Comparison of ENCODE assay signal across 9 mouse cellular contexts in genomic region chr2:18635052-18635451, GRCm38 (mm10). TPM values are rescaled to one million over a fixed set of nuclear protein-coding genes. Genes with fewer than 3 reads are reported as not detected.
DNase-seq lines count a peak whose midpoint lies in the region; ATAC-seq and TF ChIP-seq lines count a peak whose summit lies in the region.
"Had no signal": no experiment of that assay in that cellular context is flagged by ENCODE, and none has a peak within 500 bp of the region (broad histone marks: within the 10 kb centered on the region; RNA-seq: fewer than 3 reads in every experiment).

No protein-coding gene starts in this region.

- H3K9ac ChIP-seq in kidney, embryonic 14.5 days (ENCODE audit: low read depth, low read length): no peak overlapping the region
- H3K9ac ChIP-seq in liver, embryonic 11.5 days (ENCODE audit: low read depth, low read length): no peak overlapping the region

- H3K27ac ChIP-seq in kidney, embryonic 14.5 days (ENCODE audit: low read depth, low read length): no peak overlapping the region
- H3K27ac ChIP-seq in gastrocnemius, adult 2 months: no peak overlapping the region
- H3K27ac ChIP-seq in layer of hippocampus, adult 2 months: no peak overlapping the region
- H3K27ac ChIP-seq in liver, embryonic 11.5 days (ENCODE audit: low read depth, low read length): no peak overlapping the region

- H3K27me3 ChIP-seq in kidney, embryonic 14.5 days (ENCODE audit: control insufficient read depth, insufficient read depth, low read length): no peaks in the 10 kb centered on the region
- no peaks in the 10 kb centered on the region for H3K27me3 ChIP-seq in liver, embryonic 11.5 days (replicated peaks; ENCODE audit: control insufficient read depth, insufficient read depth, low read length)

- no peak overlapping the region for H3K4me2 ChIP-seq in kidney, embryonic 14.5 days (replicated peaks; ENCODE audit: low read depth, low read length)
- no peak overlapping the region for H3K4me2 ChIP-seq in liver, embryonic 11.5 days

- intact Hi-C loops in gastrocnemius, adult 2 months (cut with DNase I): no loop called here

- no peak overlapping the region for H3K4me3 ChIP-seq in kidney, embryonic 14.5 days (ENCODE audit: low read length)
- no peak overlapping the region for H3K4me3 ChIP-seq in gastrocnemius, adult 2 months
- no peak overlapping the region for H3K4me3 ChIP-seq in layer of hippocampus, adult 2 months
- no peak overlapping the region for H3K4me3 ChIP-seq in liver, embryonic 11.5 days (ENCODE audit: low read depth, low read length)

- DNase-seq in kidney, adult 11 months: peak; percentile 74
- peak; percentile 98 for DNase-seq in cerebellum, adult 11 months
- DNase-seq in gastrocnemius, adult 2 months: peak; percentile 81
- DNase-seq in layer of hippocampus, adult 2 months (ENCODE audit: low spot score in 2 of 2): peak; percentile 86 to 87
- DNase-seq in ovary, postnatal 14 days (ENCODE audit: low spot score): peak; percentile 39
- no peak for DNase-seq in liver, embryonic 11.5 days (ENCODE audit: low spot score)
- no peak for DNase-seq in thymus, postnatal 36 days

- WGBS in kidney, embryonic 14.5 days: 89% methylated on average over 8 of the region's 8 CpGs
- WGBS in liver, embryonic 11.5 days: 90% methylated on average over 8 of the region's 8 CpGs

- no peaks in the 10 kb centered on the region for H3K9me3 ChIP-seq in kidney, embryonic 14.5 days (ENCODE audit: control insufficient read depth, low read length)
- no peaks in the 10 kb centered on the region; the same call in 1 of the 2 replicates for H3K9me3 ChIP-seq in liver, embryonic 11.5 days (ENCODE audit: control insufficient read depth, low read length)

- no peak for TF ChIP-seq CTCF in gastrocnemius, adult 2 months (IDR thresholded peaks at IDR 0.05)
- no peak for TF ChIP-seq CTCF in layer of hippocampus, adult 2 months (conservative IDR thresholded peaks at IDR 0.05)

- H3K4me1 ChIP-seq in kidney, embryonic 14.5 days (ENCODE audit: control insufficient read depth, insufficient read depth, low read length): no peaks in the 10 kb centered on the region
- no peaks in the 10 kb centered on the region for H3K4me1 ChIP-seq in liver, embryonic 11.5 days (replicated peaks; ENCODE audit: control insufficient read depth, insufficient read depth, low read length)

- no peaks in the 10 kb centered on the region for H3K36me3 ChIP-seq in kidney, embryonic 14.5 days (ENCODE audit: control insufficient read depth, insufficient read depth, low read length)
- H3K36me3 ChIP-seq in liver, embryonic 11.5 days (ENCODE audit: control insufficient read depth, insufficient read depth, low read length): no peaks in the 10 kb centered on the region

- ATAC-seq in kidney, embryonic 14.5 days (ENCODE audit: low FRiP score, low TSS enrichment): no peak
- ATAC-seq in liver, embryonic 11.5 days (replicated peaks; ENCODE audit: low FRiP score): no peak

RNA-seq across cellular contexts. Expression of gene Commd3, which starts 37.1 kb away (rescaled TPM):
- polyA plus RNA-seq in kidney, embryonic 14.5 days (2014; fragmentation: Nextera tagmentation; extraction: Ambion mirVana): 215 and 264 TPM in 2 replicates
- 100 to 1,000 TPM in 1 of 2 experiments, 10 to 100 TPM in 1; 83.3 to 100 TPM for total RNA-seq in gastrocnemius, adult 2 months (2021)
- 100 to 1,000 TPM; 106 TPM for total RNA-seq in layer of hippocampus, adult 2 months (2021)
- 132 and 138 TPM in 2 replicates for polyA plus RNA-seq in liver, embryonic 11.5 days (2014; fragmentation: Nextera tagmentation; extraction: Ambion mirVana)

RNA-seq across cellular contexts. Expression of gene Bmi1, which starts 41.8 kb away (rescaled TPM):
- polyA plus RNA-seq in kidney, embryonic 14.5 days (2014; fragmentation: Nextera tagmentation; extraction: Ambion mirVana): 34.7 and 44.1 TPM in 2 replicates
- total RNA-seq in gastrocnemius, adult 2 months (2021): 10 to 100 TPM; 48.2 to 53.5 TPM
- total RNA-seq in layer of hippocampus, adult 2 months (2021): 10 to 100 TPM; 54.5 to 55.7 TPM
- 12.9 and 16.6 TPM in 2 replicates for polyA plus RNA-seq in liver, embryonic 11.5 days (2014; fragmentation: Nextera tagmentation; extraction: Ambion mirVana)

RNA-seq across cellular contexts. Expression of gene Spag6, which starts 58.8 kb away (rescaled TPM):
- polyA plus RNA-seq in kidney, embryonic 14.5 days (2014; fragmentation: Nextera tagmentation; extraction: Ambion mirVana): 0.07 and 0.09 TPM in 2 replicates
- total RNA-seq in gastrocnemius, adult 2 months (2021): 1 to 10 TPM; 1.2 to 1.5 TPM
- total RNA-seq in layer of hippocampus, adult 2 months (2021): 1 to 10 TPM; 3.8 to 7.2 TPM
- not detected in 2 replicates for polyA plus RNA-seq in liver, embryonic 11.5 days (2014; fragmentation: Nextera tagmentation; extraction: Ambion mirVana)
- total RNA-seq: MEL had no signal

Comparison
In these comparisons a context has a peak if more than half of its experiments do, and no peak if none do; other contexts are left out.
1. DNase-seq: peak in kidney, adult 11 months (single experiment), cerebellum, adult 11 months (single experiment), gastrocnemius, adult 2 months (single experiment), layer of hippocampus, adult 2 months (2 of 2) and ovary, postnatal 14 days (single experiment); none in liver, embryonic 11.5 days (single experiment) and thymus, postnatal 36 days (0 of 2).